Mouse (Mus musculus) heart, adult 2 months (tissue): ENCODE measurements around the gene Mtmr3.

ENCODE experiments used
- CTCF ChIP-seq: fragments of 200-600 bp; IDR thresholded peaks from 2 replicates; pipeline ENCODE4 v1.8.1; 2022; ENCODE audit warnings: antibody characterized with exemption, mild to moderate bottlenecking, moderate library complexity
- POLR2A ChIP-seq: fragments of 200-500 bp; IDR thresholded peaks from 2 replicates; pipeline ENCODE4 v1.6.1; 2011; ENCODE audit warnings: mild to moderate bottlenecking, low read depth, low read length, control low read depth; ENCODE audit not compliant: insufficient read depth

DNA sequence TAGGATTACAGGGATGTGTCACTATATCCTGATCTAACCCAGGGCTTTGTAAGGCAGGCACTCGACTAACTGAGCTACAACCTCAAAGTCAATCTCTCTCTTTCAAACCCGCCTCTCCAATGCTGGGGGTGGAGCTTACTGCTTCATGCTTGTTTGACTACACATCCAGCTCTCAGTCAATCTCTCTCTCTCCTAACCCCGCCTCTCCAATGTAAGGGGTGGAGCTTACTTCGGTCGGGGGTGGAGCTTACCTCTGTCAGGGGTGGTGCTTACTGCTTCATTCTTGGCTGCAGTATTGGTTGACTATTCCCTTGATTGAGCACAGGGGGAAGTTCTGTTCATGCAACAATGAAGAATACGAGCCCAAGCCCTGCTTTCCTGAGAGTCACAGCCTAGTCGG is 10.8 kb upstream of the Mtmr3 start:
- TF ChIP-seq POLR2A (no peak), CTCF (no peak)
